Mouse (Mus musculus) kidney, postnatal 36 days (tissue): ENCODE measurements around the gene Mapt.

Source experiments
- DNase-seq, 2 experiments: peaks; one replicate each; pipeline ENCODE4 v3.0.0; 2021 to 2022; ENCODE audit warnings: mixed read lengths in 2 of 2

Mapt gene

DNA sequence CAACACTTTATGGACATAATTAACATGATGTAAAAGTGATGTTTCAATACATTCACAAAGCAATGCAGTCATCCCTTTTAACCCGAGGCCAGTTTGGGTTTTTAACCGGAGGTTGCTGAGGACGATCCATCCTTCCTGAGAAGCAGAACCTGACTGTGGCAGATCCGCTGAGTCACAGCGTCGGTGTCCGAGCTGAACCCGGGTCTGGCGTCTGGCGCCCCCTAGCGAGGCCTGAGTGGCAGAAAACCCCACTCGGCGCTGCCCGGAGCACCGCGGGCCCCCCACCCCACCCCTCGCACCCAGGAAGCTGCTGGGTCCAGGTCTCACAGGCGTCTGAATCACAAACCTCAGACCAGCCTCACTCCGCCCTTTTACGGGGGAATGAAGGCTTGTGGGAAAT, 47.0 kb downstream of the Mapt start:
- peak; percentile 80 to 92 for DNase-seq

DNA sequence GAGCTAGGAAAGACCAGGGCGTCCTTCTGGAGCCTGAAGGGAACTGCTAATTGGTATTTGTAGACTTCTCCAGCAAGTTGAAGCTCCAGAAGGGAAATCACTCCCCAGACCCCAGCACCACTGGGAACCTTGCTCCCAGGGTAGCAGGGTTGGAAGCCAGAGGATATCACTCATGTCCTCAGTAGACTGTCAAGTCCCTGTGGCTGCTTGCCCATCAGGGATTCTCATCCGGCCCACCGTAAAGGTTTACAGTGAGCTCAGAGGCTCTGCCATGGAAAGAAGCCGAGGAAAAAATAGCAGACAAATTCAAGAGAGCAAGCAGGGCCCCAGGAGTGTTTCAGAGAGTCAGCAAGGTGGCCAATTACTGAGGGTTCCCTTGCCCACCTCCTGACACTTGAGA, 47.9 kb downstream of the Mapt start:
- no peak for DNase-seq

DNA sequence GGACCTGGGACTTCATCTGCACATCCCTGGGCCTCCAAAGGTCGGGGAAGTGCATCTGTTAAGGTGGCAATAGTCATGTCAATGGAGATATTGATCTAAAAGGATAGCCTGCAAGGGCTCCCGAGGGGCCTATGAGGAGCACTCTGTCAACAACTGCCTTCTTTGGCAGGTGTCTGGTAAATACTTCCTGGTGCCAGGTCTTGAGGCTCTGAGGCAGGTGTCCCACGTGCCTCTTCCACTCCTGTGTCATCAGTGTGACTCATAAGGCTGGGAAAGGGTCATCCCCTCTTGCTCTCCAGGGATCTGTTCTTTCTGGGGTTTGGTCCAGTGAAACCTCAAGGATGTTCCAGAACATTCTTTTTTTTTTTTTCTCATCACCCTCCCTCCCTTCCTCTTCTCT, 48.3 kb downstream of the Mapt start:
- no peak for DNase-seq

DNA sequence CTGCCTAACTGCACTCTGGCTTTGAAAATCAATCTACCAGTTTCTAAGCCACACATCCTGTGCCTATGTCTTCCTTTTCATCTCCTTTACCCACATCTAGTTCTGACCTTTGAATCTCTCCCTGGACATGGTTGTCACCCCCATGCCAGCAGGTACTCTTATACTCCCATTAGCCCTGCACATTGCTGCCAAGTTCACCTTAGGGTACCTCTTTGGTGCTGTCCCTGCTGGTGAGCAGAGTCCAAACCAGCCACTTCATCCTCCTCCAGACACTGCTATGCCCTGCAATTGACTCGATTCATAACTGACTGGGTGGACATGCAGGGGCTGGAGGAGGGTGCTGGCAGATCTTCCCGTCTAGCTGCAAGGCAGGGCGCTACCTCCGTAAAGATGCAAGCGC, 50.3 kb downstream of the Mapt start:
- peak; percentile 59 to 74 for DNase-seq

- DNase-seq, result no peak
Measured at GRCm38 (mm10) chr11:104287113-104287512, 55.9 kb downstream of the Mapt start.

GRCm38 (mm10) chr11:104288835-104289198, 57.6 kb downstream of the Mapt start:
- peak; percentile 62 to 72 for DNase-seq

- DNase-seq, result peak; percentile 63 to 78
Measured at GRCm38 (mm10) chr11:104289199-104290031, 58.2 kb downstream of the Mapt start.

DNA sequence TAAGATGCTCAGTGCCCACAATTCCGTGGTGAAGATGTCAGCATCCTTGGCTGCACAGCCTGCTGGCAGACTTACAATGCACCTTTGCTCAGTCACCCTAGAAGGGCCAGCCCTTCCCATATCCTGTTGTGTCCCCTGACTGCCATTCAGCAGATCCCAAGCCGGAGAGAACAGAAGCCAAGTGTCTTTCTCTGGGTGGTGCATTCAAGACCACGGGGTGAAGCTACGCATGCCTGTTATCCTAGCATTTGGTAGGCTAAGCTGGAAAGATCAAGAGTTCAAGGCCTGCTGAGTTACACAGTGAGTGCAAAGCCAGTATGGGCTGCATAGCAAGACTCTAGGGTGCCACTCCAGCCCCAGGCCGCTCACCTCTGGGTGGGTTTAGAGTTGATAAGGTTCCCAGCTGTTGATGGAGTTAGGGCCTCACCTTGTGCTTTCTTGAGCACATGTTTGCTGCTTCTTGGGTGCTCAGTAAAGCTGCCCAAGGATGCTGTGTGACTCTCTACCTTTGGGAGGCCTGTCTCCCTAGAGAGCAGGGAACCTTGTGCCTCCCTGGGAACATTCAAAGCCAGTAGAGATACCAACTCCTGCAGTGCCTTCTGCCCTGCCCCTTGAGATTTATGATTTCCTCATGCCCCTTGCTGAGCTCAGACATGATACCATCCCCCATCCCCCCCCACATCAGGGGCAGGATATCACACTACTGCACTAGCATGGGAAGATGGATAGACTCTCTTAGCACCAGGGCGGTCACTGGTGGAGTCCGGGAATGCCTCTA, 61.4 kb downstream of the Mapt start:
- DNase-seq, result no peak

- no peak for DNase-seq
Measured at GRCm38 (mm10) chr11:104293241-104293640, 62.1 kb downstream of the Mapt start.

- DNase-seq, result no peak
Measured at GRCm38 (mm10) chr11:104295145-104295544, 64.0 kb downstream of the Mapt start.

GRCm38 (mm10) chr11:104295656-104296055, 64.5 kb downstream of the Mapt start:
- no peak for DNase-seq

DNA sequence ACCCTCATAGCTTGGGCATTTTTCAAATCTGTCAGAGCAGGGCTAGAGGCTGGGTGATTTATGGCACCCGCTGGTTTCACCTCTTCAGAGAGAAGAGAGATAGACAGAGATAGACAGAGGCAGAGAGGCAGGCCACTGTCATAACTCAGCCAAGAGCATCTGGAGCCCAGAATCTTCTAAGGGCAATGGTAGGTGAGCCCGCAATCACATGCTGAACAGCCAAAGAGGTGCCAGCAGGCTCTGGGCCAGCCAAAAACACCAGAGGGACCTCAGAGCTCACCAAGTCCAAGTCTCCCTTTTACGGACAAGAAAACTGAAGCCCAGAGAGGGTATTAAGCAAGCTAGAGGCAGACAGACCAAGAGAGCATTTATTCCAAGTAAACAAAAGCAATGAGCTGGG, 66.5 kb downstream of the Mapt start:
- DNase-seq, result no peak

DNA sequence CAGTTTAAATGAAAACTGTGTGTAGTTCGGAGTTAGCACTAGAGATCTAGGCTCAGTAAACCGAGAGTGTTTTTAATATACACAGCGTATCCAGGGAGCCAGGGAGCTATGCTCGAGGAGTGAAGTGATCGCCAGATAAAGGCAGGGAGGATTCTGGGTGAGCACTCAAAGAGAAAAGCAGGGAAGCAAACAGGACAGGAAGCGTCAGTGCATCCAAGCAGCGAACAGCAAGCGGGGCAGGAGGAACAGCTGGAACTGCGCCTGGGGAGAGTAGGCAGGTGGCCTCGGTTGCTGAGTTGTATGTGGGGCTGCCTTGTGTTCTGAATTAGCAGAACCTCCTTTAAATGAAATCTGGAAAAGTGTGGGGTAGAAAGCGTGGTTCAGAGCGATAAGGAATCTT, 71.4 kb downstream of the Mapt start:
- DNase-seq, result no peak

- no peak for DNase-seq
Measured at GRCm38 (mm10) chr11:104303088-104303960, 72.1 kb downstream of the Mapt start.

DNA sequence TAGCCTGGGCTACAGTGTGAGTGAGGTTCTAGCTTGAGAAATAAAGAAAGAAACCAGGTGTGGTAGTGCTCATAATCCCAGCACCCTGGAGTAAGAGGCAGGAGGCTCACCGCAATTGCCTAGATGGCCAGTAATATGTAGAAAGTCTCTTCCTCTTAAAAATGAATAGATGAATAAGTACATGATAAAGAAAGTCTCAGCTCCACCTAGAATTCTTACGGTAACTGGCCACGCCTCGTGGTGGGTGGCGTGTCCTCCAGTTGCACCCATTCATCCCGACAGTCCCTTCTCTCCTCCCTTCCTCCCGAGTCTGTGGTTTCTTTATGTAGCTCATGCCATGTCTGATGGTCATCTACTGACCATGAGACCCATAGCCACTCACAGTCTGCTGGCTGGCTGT, 74.5 kb downstream of the Mapt start:
- no peak for DNase-seq

DNA sequence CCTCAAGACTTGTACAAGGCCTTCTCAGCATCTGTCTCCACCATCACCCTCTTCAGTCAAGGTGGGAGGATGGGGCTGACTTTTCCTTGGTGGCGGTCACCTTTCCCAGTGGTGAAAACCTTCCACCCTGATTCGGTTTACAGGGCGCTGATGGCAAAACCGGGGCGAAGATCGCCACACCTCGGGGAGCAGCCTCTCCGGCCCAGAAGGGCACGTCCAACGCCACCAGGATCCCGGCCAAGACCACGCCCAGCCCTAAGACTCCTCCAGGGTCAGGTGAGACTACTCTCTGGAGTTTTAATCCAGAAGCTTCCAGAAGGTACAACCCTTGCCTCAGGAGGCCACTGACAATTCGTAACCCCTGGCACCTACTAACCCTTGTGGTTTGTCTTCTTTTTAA, 75.3 kb downstream of the Mapt start:
- DNase-seq, result peak in 1 of 2 experiments; percentile 22

DNA sequence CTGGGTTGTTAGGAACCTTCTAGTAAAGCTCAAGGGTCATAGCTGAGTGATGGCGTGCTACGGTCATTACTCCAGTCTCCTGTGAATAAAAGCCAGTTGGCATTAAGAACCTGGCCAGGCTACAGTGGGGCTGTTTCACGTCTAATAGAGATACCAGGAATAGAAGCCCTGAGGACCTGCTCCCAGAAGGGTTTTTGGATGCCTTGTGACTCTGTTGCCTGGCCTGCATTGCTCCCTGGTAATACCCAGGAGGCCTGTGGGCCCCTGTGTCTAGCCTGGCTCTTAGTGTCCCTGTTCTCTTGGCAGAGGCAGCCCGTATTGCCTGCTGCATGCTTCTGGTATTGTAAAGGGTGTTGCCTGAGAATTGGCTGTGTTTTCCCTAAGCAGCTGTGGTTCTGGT, 75.9 kb downstream of the Mapt start:
- DNase-seq, result no peak

DNA sequence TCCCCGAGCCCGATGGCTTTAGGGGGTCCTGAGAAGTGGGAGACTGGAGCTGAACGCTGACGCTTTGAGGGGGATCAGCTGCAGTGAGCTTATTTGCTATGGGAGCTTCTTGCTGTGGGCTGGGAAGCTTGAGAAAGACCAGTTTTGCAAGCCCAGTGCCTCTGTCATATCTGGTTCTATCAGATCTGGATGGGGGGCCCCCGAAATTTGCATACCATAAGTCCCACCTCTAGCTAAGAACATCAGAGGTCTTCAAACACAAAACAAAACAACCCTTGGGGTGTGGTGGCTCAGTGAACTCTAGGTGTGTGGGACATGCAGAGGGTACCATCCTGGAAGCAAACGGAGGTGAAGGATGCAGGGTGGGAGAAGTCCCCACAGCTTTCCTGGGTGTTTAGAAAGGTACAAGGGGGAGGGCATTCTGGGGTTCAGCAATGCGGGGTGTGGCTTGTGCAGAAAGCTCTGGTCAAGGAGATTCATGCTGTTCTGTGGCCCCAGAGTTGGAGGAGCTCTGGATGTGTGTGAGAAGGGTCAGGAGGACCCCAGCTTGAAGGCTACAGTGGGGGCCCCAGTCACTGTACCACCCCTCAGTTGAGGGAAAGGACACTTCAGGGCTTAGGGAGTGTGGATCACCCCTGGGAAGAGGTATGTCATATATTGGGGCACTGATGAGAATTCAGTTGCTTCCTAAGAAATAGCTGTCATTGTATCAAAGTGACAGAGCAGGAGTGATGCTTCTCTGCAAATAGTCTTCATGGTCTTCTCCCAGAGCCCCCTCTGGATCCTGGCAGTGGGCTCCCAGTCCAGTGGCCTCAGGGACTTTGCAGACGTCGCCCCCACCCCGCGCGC, 78.4 kb downstream of the Mapt start:
- no peak for DNase-seq

- no peak for DNase-seq
Measured at GRCm38 (mm10) chr11:104310226-104310887, 79.2 kb downstream of the Mapt start.

DNA sequence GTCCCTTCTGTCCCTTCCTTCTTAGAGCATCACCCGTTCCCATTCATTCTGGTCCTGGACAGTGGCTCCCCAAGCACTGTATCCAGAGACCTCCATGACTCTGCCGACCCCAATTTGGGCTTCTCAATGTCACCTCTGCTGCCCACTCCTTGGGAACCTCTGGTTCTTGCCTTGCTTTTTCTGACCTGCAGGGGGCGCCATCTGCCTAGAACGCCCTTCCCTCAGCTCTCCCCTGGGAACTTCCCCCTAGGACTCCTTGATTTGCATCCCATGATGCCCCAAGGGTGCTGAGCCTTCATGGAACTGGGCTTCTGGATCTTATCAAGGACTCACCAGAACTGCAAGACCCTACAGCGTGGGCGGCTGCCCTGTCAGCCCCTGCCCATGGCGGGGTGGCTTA, 80.5 kb downstream of the Mapt start:
- DNase-seq, result peak in 1 of 2 experiments; percentile 45

DNA sequence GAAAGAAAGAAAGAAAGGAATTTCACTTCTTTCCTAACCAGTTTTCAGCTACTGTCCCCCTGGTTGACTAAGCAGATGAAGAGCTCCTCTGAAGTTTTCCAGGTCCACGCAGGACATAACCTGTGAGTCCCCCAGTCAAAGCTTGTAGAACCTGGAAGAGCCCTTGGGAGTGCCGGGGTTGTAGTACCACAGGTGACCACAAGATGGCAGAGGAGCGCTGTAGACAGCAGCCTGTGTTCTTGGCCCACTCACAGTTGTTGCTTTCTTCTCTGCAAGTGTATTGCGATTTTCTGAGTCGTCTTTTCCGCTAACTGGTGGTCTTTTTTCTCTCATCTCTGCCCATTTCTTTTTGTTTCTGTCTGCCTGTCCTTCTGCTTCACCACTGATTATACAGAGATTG, 84.5 kb downstream of the Mapt start:
- peak; percentile 67 to 89 for DNase-seq
